Mouse (Mus musculus): ENCODE data around the gene Myrfl.

DNA sequence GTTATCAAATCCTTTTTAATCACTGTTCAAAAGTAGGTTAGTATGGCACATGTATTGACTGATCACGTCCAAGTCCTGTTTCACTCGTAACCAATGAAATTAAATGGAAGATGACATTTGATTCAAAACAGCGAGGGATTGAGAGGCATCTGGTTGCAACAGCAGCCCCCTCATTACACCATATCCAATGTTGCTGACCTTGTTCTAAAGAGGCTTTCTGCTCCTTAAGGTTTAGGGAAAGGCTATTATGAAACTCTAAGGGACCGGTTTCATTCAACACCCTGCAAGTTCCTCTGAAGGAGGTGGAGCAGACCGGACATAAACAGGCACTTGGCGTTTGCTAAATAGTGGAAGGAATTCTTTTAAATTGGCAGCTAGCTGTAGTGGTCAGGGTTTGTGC is 2.2 kb downstream of the Myrfl start:
- no peak for TF ChIP-seq POLR2A (IDR thresholded peaks at IDR 0.05; ENCODE audit: borderline replicate concordance, low read depth, low read length)
- TF ChIP-seq CTCF (IDR thresholded peaks at IDR 0.05; ENCODE audit: low read depth, low read length): no peak

All from bone marrow macrophage, adult 2 months (primary cell).